Mouse (Mus musculus) midbrain, embryonic 14.5 days (tissue): Measurements from ENCODE around the gene Cdk6. TPM values are rescaled to one million over a fixed set of nuclear protein-coding genes. Genes with fewer than 3 reads are reported as not detected.
"Not testable (repeated sequence)": the region's sequence is repeated elsewhere in the genome, so short reads cannot be mapped to it uniquely, and the experiment has no call there.

Source experiments
- ATAC-seq: fragments of 200-750 bp; cut with Nextera tagmentation; 2 replicates; pipeline ENCODE4 v1.8.0; 2017; ENCODE audit warnings: moderate number of reproducible peaks, moderate library complexity; ENCODE audit not compliant: low FRiP score, low TSS enrichment
- DNase-seq: peaks from one replicate; pipeline ENCODE4 v3.0.0-alpha.2; 2015
- H3K27ac ChIP-seq: fragments of 300-500 bp; sonication (generic); replicated peaks from 2 replicates; pipeline ENCODE4 v1.5.1; 2014; ENCODE audit warnings: mild to moderate bottlenecking, low read depth, low read length, moderate library complexity
- H3K27me3 ChIP-seq: fragments of 300-500 bp; sonication (generic); 2 replicates; pipeline ENCODE4 v1.6.1; 2014; ENCODE audit warnings: low read length, control low read depth, mixed read lengths; ENCODE audit not compliant: control insufficient read depth, insufficient read depth
- H3K36me3 ChIP-seq: fragments of 300-500 bp; sonication (generic); 2 replicates; pipeline ENCODE4 v1.6.1; 2014; ENCODE audit warnings: low read length, control low read depth; ENCODE audit not compliant: control insufficient read depth, insufficient read depth
- H3K4me1 ChIP-seq: fragments of 300-500 bp; sonication (generic); 2 replicates; pipeline ENCODE4 v1.6.1; 2014; ENCODE audit warnings: mild to moderate bottlenecking, antibody characterized with exemption, low read length, control low read depth; ENCODE audit not compliant: control insufficient read depth, insufficient read depth
- H3K4me2 ChIP-seq: fragments of 300-500 bp; sonication (generic); 2 replicates; pipeline ENCODE4 v1.6.1; 2014; ENCODE audit warnings: mild to moderate bottlenecking, low read length, moderate library complexity
- H3K4me3 ChIP-seq: fragments of 300-500 bp; sonication (generic); replicated peaks from 2 replicates; pipeline ENCODE4 v1.5.1; 2014; ENCODE audit warnings: low read depth, low read length
- H3K9ac ChIP-seq: fragments of 300-500 bp; sonication (generic); replicated peaks from 2 replicates; pipeline ENCODE4 v1.6.1; 2014; ENCODE audit warnings: mild to moderate bottlenecking, low read length, moderate library complexity
- H3K9me3 ChIP-seq: fragments of 300-500 bp; sonication (generic); 2 replicates; pipeline ENCODE4 v1.6.1; 2016; ENCODE audit warnings: low read length, control low read depth, mixed read lengths; ENCODE audit not compliant: control insufficient read depth
- WGBS: fragments of 180-500 bp; shearing (Covaris S2); extraction: QIAGEN DNeasy Blood & Tissue Kit; methylation state at CpG from one replicate; pipeline ENCODE4 v1.1.7; 2014; 5-methylcytosine and 5-hydroxymethylcytosine counted together
- polyA plus RNA-seq: library from polyadenylated mRNA; unstranded; fragments of >200 nt; fragmentation: Nextera tagmentation; extraction: Ambion mirVana; gene quantifications from 2 replicates; pipeline ENCODE4 v1.2.1, GENCODE M21; 2014

Gene Cdk6
- polyA plus RNA-seq, 1 experiment from 2014 or later, result 15.9 TPM

GRCm38 (mm10) chr5:3341931-3342770 lies 866 bp downstream of the Cdk6 start:
- peaks cover 26% of the 10 kb centered on the region for H3K27me3 ChIP-seq
- 0 out of 2 replicates have a peak, but pooled peaks cover 17% of the 10 kb centered on the region for H3K4me1 ChIP-seq
- H3K9me3 ChIP-seq, result no peaks in the 10 kb centered on the region
- H3K4me2 ChIP-seq, result peak overlapping the region; percentile 90
- ATAC-seq (peak; percentile 44), DNase-seq (peak; percentile 70)
- peak overlapping the region; percentile 39; the same call in 1 of the 2 replicates for H3K9ac ChIP-seq
- under 1% methylated on average over 60 of the region's 60 CpGs for WGBS
- peak overlapping the region; percentile 53 for H3K4me3 ChIP-seq
- H3K36me3 ChIP-seq, result no peaks in the 10 kb centered on the region
- H3K27ac ChIP-seq, result peak overlapping the region; percentile 41; the same call in 1 of the 2 replicates

GRCm38 (mm10) chr5:3342771-3343565 lies 1.7 kb downstream of the Cdk6 start:
- Histone ChIP-seq H3K4me3 (peak overlapping the region; percentile 53), H3K27me3 (peaks cover 26% of the 10 kb centered on the region), H3K4me1 (0 out of 2 replicates have a peak, but pooled peaks cover 17% of the 10 kb centered on the region), H3K9me3 (no peaks in the 10 kb centered on the region), H3K27ac (peak overlapping the region; percentile 45), H3K4me2 (peak overlapping the region; percentile 90), H3K36me3 (no peaks in the 10 kb centered on the region), H3K9ac (peak overlapping the region; percentile 48; the same call in 1 of the 2 replicates)
- WGBS, result under 1% methylated on average over 46 of the region's 46 CpGs
- ATAC-seq, result peak; percentile 53
- DNase-seq, result peak; percentile 60

GRCm38 (mm10) chr5:3343566-3344080 lies 2.3 kb downstream of the Cdk6 start:
- no peaks in the 10 kb centered on the region for H3K9me3 ChIP-seq
- 0 out of 2 replicates have a peak, but pooled peaks cover 17% of the 10 kb centered on the region for H3K4me1 ChIP-seq
- ATAC-seq (peak; percentile 61), DNase-seq (peak; percentile 67)
- H3K4me3 ChIP-seq, result peak overlapping the region; percentile 53
- peak overlapping the region; percentile 90 for H3K4me2 ChIP-seq
- H3K9ac ChIP-seq, result peak overlapping the region; percentile 48
- peak overlapping the region; percentile 45; the same call in 1 of the 2 replicates for H3K27ac ChIP-seq
- H3K27me3 ChIP-seq, result peaks cover 26% of the 10 kb centered on the region
- under 1% methylated on average over 37 of the region's 37 CpGs for WGBS
- H3K36me3 ChIP-seq, result no peaks in the 10 kb centered on the region

GRCm38 (mm10) chr5:3344081-3344631 lies 2.9 kb downstream of the Cdk6 start:
- Histone ChIP-seq H3K9me3 (no peaks in the 10 kb centered on the region), H3K27ac (0 out of 2 replicates have a peak overlapping the region, but pooled peaks have one; percentile 37), H3K36me3 (no peaks in the 10 kb centered on the region), H3K4me1 (0 out of 2 replicates have a peak, but pooled peaks cover 17% of the 10 kb centered on the region), H3K27me3 (peaks cover 26% of the 10 kb centered on the region), H3K4me2 (peak overlapping the region; percentile 90), H3K9ac (peak overlapping the region; percentile 48), H3K4me3 (peak overlapping the region; percentile 53)
- peak; percentile 83 for DNase-seq
- ATAC-seq, result peak; percentile 65
- under 1% methylated on average over 57 of the region's 58 CpGs for WGBS

GRCm38 (mm10) chr5:3345540-3345939 lies 4.3 kb downstream of the Cdk6 start:
- not testable (repeated sequence) for DNase-seq, H3K27ac ChIP-seq, ATAC-seq, H3K9ac ChIP-seq, H3K4me2 ChIP-seq, H3K9me3 ChIP-seq, H3K4me3 ChIP-seq, H3K36me3 ChIP-seq
- peaks cover 26% of the 10 kb centered on the region for H3K27me3 ChIP-seq
- H3K4me1 ChIP-seq, result 0 out of 2 replicates have a peak, but pooled peaks cover 17% of the 10 kb centered on the region
- WGBS, result 68% methylated on average over 4 of the region's 4 CpGs

GRCm38 (mm10) chr5:3349393-3349792 lies 8.1 kb downstream of the Cdk6 start:
- not testable (repeated sequence) for DNase-seq

GRCm38 (mm10) chr5:3351836-3352235 lies 10.6 kb downstream of the Cdk6 start:
- ATAC-seq, H3K9me3 ChIP-seq, H3K27ac ChIP-seq, DNase-seq, H3K27me3 ChIP-seq, H3K36me3 ChIP-seq, H3K4me3 ChIP-seq, H3K4me1 ChIP-seq, H3K9ac ChIP-seq, H3K4me2 ChIP-seq: not testable (repeated sequence)
- 54% methylated on average over 4 of the region's 4 CpGs for WGBS

More at GRCm38 (mm10) chr5:3349393-3349792, 8.1 kb downstream of the Cdk6 start:
- not testable (repeated sequence) for H3K9me3 ChIP-seq, H3K4me2 ChIP-seq, ATAC-seq, H3K4me3 ChIP-seq, H3K27ac ChIP-seq, H3K36me3 ChIP-seq, H3K9ac ChIP-seq, H3K27me3 ChIP-seq, H3K4me1 ChIP-seq
- WGBS, result 93% methylated on average over 4 of the region's 4 CpGs

GRCm38 (mm10) chr5:3352314-3352713 lies 11.0 kb downstream of the Cdk6 start:
- Histone ChIP-seq H3K9ac (no peak overlapping the region), H3K4me1 (no peaks in the 10 kb centered on the region), H3K27me3 (no peaks in the 10 kb centered on the region), H3K4me2 (no peak overlapping the region), H3K4me3 (no peak overlapping the region), H3K36me3 (no peaks in the 10 kb centered on the region), H3K27ac (no peak overlapping the region), H3K9me3 (no peaks in the 10 kb centered on the region)
- 94% methylated on average over 3 of the region's 3 CpGs for WGBS
- ATAC-seq (no peak), DNase-seq (no peak)
